ENCODE assay signal across 8 mouse cellular contexts in the genomic region with DNA sequence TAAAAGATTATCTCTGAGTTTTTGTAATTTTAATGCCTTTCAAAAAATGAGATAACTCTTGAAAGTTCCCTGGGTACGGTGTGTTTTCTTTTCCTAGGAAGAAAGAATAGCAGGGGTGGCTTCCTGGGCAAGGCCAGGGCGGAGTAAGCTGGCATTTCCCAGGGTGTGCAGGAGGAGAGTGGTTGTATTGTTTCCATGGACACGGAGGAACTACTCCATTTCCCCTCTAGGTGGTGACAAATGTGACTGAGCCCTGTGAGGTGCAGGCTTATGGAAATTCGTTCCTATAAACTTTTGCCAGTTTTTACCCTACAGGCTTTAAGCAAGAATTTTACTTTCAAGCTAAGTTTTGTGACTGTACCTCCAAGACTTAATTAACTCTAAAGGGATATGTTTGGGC. TPM values are rescaled to one million over a fixed set of nuclear protein-coding genes. Genes with fewer than 3 reads are reported as not detected.
DNase-seq lines count a peak whose midpoint lies in the region; ATAC-seq lines count a peak whose summit lies in the region.

No protein-coding gene starts in this region.

- no peak; the same call in 1 of the 2 replicates for ATAC-seq in limb, embryonic 11.5 days (ENCODE audit: insufficient number of reproducible peaks, low FRiP score, low TSS enrichment, low read depth)
- peak; percentile 96 for ATAC-seq in common myeloid progenitor, adult 5-6 weeks (replicated peaks; ENCODE audit: low read depth, poor library complexity, severe bottlenecking)
- peak; percentile 64; the same call in 1 of the 2 replicates for ATAC-seq in heart, embryonic 11.5 days (replicated peaks; ENCODE audit: insufficient number of reproducible peaks, low FRiP score, low TSS enrichment)

- H3K4me1 ChIP-seq in limb, embryonic 11.5 days (ENCODE audit: control insufficient read depth, insufficient read depth, low read length) = no peaks in the 10 kb centered on the region
- H3K4me1 ChIP-seq in limb, embryonic 10.5 days = peaks cover 8% of the 10 kb centered on the region
- H3K4me1 ChIP-seq in heart, embryonic 11.5 days (ENCODE audit: control insufficient read depth, insufficient read depth, low read length) = peaks cover 5% of the 10 kb centered on the region; the same call in 1 of the 2 replicates

- H3K27ac ChIP-seq in limb, embryonic 11.5 days (replicated peaks; ENCODE audit: low read depth, low read length) = no peak overlapping the region
- no peak overlapping the region for H3K27ac ChIP-seq in limb, embryonic 10.5 days
- H3K27ac ChIP-seq in heart, embryonic 11.5 days (ENCODE audit: low read depth, low read length) = no peak overlapping the region

- H3K9me3 ChIP-seq in limb, embryonic 11.5 days (ENCODE audit: control insufficient read depth, low read length) = no peaks in the 10 kb centered on the region
- no peaks in the 10 kb centered on the region for H3K9me3 ChIP-seq in limb, embryonic 10.5 days (replicated peaks)
- no peaks in the 10 kb centered on the region for H3K9me3 ChIP-seq in heart, embryonic 11.5 days (replicated peaks; ENCODE audit: control insufficient read depth, low read length)

- H3K4me2 ChIP-seq in limb, embryonic 11.5 days (ENCODE audit: low read depth, severe bottlenecking) = no peak overlapping the region
- H3K4me2 ChIP-seq in heart, embryonic 11.5 days = no peak overlapping the region

- H3K27me3 ChIP-seq in limb, embryonic 11.5 days (ENCODE audit: control insufficient read depth, insufficient read depth, low read length) = no peaks in the 10 kb centered on the region
- H3K27me3 ChIP-seq in limb, embryonic 10.5 days (ENCODE audit: low read depth, poor library complexity, severe bottlenecking) = no peaks in the 10 kb centered on the region
- H3K27me3 ChIP-seq in heart, embryonic 11.5 days (ENCODE audit: control insufficient read depth, insufficient read depth, low read length) = no peaks in the 10 kb centered on the region

- 48% methylated on average over 4 of the region's 4 CpGs for WGBS in limb, embryonic 11.5 days
- 46% methylated on average over 4 of the region's 4 CpGs for WGBS in limb, embryonic 10.5 days
- WGBS in heart, embryonic 11.5 days (ENCODE audit: insufficient replicate concordance) = 29% methylated on average over 4 of the region's 4 CpGs

- DNase-seq in limb, embryonic 11.5 days (ENCODE audit: low spot score) = peak; percentile 48
- no peak for DNase-seq in limb, embryonic 10.5 days (ENCODE audit: low spot score)
- DNase-seq in kidney, adult 9 months = peak; percentile 59
- peak; percentile 74 to 85 for DNase-seq in lung, adult 18-20 months
- DNase-seq in right cerebral cortex, postnatal 4 days = peak; percentile 11
- no peak for DNase-seq in thymus, postnatal 4 days

- H3K9ac ChIP-seq in limb, embryonic 11.5 days (ENCODE audit: low read length) = no peak overlapping the region
- H3K9ac ChIP-seq in heart, embryonic 11.5 days (ENCODE audit: low read depth, low read length) = no peak overlapping the region

- no peak overlapping the region for H3K4me3 ChIP-seq in limb, embryonic 11.5 days (ENCODE audit: low read depth, low read length)
- H3K4me3 ChIP-seq in limb, embryonic 10.5 days = no peak overlapping the region
- H3K4me3 ChIP-seq in heart, embryonic 11.5 days (ENCODE audit: low read depth, low read length) = no peak overlapping the region

- no peaks in the 10 kb centered on the region for H3K36me3 ChIP-seq in limb, embryonic 11.5 days (ENCODE audit: control insufficient read depth, insufficient read depth, low read length)
- H3K36me3 ChIP-seq in limb, embryonic 10.5 days = no peaks in the 10 kb centered on the region
- H3K36me3 ChIP-seq in heart, embryonic 11.5 days (ENCODE audit: control insufficient read depth, insufficient read depth, low read length) = no peaks in the 10 kb centered on the region

RNA-seq across cellular contexts. Expression of gene 4930455H04Rik, which starts 1.8 kb away (rescaled TPM):
- polyA plus RNA-seq in limb, embryonic 11.5 days (2014; fragmentation: Nextera tagmentation; extraction: Ambion mirVana) = 0.11 TPM in 1 of 2 replicates, not detected in the other
- polyA plus RNA-seq in limb, embryonic 10.5 days (2016; fragmentation: Nextera tagmentation; extraction: Ambion mirVana) = not detected in 2 replicates
- total RNA-seq in common myeloid progenitor, adult 5-6 weeks (2017) = not detected in 2 replicates
- not detected in 2 replicates for polyA plus RNA-seq in heart, embryonic 11.5 days (2014; fragmentation: Nextera tagmentation; extraction: Ambion mirVana)

RNA-seq across cellular contexts. Expression of gene Palmd, which starts 2.6 kb away (rescaled TPM):
- polyA plus RNA-seq in limb, embryonic 11.5 days (2014; fragmentation: Nextera tagmentation; extraction: Ambion mirVana) = 2.4 and 2.9 TPM in 2 replicates
- 0.43 and 1.5 TPM in 2 replicates for polyA plus RNA-seq in limb, embryonic 10.5 days (2016; fragmentation: Nextera tagmentation; extraction: Ambion mirVana)
- total RNA-seq in common myeloid progenitor, adult 5-6 weeks (2017) = not detected in 2 replicates
- polyA plus RNA-seq in heart, embryonic 11.5 days (2014; fragmentation: Nextera tagmentation; extraction: Ambion mirVana) = 10.4 and 11.1 TPM in 2 replicates

Comparison
In these comparisons a context has a peak if more than half of its experiments do, and no peak if none do; other contexts are left out.
1. DNase-seq: peak in limb, embryonic 11.5 days (single experiment), kidney, adult 9 months (single experiment), lung, adult 18-20 months (2 of 2) and right cerebral cortex, postnatal 4 days (single experiment); none in limb, embryonic 10.5 days (single experiment) and thymus, postnatal 4 days (single experiment).